Mouse (Mus musculus) T-helper 1 cell (primary cell): ENCODE measurements around the gene Itpkb.

Source experiments
- in situ Hi-C: fragments of 300-600 bp; cut with MboI, MseI; formaldehyde crosslinking; loops from one replicate; pipeline ENCODE4 v1.15.1; 2025; ENCODE audit warnings: high pct_unique_total_duplicates

Itpkb gene

DNA sequence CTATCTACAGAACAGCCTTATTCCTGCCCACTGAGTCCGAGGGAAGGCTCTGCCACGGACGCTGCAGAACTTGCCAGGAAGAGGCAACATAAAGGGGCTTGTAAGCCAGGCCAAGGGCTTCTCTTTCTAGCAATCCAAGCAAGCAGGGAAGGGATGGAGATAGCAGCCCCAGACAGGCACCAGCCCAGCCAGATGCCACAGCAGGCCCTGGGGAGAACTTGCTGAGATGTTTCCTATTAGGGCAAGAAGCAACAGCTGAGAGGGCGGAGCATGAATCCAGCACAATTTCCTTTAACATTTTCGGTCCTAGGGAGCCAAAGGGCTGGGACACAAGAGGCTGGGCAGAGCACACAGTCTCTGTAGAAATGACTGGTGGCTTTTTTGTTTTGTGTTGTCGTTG is 128.0 kb downstream of the Itpkb start:
- in situ Hi-C loops, result loop anchor here (25.0 kb wide), 1 partner anchor 596 kb away; no protein-coding TSS in a partner anchor

DNA sequence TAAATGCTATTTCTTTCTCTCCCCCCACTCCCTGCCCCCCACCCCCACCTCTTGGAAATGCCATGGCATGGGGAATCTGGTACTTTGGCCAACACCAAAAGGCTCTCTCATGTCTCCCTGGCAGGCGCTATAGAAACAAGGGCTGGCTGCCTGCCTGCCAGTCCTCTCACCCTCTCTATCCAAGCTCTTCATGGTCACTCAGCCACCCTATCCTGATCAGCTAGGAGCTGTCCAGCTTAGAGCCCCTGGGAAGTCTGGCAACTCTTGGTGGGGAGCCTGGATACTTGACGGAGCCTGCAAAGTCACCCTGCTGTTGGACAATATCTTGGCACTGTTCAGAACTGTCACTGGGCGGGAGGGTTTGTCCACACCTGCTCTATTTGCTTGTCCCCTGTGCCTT is 128.4 kb downstream of the Itpkb start:
- in situ Hi-C loops, result loop anchor here (25.0 kb wide), 1 partner anchor 596 kb away; no protein-coding TSS in a partner anchor

DNA sequence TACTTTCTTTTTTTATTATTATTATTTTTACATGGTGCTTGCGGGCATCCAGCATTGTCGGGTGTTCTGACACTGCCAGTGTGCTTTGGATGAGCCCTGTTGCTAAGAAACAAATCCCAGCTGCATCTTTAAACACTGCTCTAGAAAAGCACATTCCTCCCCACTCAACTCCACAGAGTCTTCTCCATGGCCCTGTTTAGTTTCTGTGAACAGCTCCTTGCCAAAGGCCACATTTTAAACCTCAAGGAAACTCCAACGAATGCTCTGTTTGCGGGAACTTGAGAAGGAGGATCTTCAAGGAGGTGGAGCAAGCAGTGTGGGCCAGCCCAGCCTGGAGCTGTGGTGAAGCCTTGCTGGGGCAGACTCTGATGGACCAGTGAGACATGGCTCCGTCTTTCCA is 130.4 kb downstream of the Itpkb start:
- in situ Hi-C loops, result loop anchor here (25.0 kb wide), 1 partner anchor 598 kb away; no protein-coding TSS in a partner anchor

DNA sequence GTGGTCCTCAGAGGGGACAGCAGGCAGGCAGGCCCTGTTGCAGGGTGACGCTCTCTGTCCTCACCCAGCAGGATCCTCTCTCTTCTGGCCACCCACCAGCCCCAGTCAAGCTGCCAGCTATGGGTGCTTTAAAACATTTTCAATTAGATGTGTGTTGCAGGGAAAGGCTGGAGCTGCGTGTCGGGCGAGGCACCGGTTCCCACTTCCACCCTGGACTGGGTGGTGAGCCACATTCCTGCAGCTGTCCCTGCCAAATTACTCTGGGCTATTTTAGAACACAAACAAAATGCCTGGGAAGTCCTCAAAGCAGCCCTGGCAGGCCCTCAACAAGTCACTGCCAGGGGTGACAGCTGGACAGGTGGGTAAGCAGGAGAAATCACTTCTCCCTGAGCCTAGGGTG is 132.1 kb downstream of the Itpkb start:
- in situ Hi-C loops, result loop anchor here (25.0 kb wide), 1 partner anchor 600 kb away; no protein-coding TSS in a partner anchor

DNA sequence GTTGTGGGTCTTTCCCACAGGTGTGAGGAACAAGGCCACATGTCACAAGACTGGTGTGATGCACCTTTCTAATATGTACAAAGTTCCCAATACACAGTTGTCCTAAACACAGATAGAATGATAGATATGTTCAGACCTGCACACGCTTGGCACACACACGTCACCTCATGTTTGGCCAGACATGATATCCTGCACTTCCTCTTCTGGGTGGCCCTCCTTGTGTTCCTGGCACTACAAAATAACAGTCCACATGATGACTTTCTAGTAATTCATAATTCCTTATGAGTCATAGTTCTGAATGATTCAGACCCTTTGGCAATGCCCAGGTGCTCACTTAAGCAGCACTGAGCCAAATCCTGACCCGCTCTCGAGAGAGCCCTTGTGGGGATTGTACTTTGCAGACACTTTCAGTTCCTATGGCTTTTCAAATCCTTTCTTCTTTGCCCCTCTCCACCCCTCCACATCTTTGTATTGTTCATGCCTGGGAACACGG is 132.7 kb downstream of the Itpkb start:
- in situ Hi-C loops, result loop anchor here (25.0 kb wide), 1 partner anchor 601 kb away; no protein-coding TSS in a partner anchor

DNA sequence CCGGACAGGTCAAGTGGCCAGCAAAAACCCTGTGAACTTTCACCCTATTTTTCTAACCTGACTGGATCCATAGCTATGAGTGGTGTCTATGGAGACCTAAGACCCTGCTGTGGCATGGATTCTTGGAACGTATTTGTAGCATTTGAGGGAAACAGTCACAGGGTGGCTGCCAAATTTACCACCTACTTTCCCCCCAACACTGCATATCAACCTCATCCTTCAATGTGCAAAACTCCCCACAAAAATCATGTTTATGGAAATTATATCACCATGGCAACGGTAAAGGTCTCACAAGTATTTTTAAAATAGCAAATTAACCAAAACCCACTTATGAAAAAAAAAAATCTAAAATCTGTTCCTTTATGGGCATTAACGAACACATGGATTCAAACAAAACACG is 134.1 kb downstream of the Itpkb start:
- in situ Hi-C loops, result loop anchor here (25.0 kb wide), 1 partner anchor 602 kb away; no protein-coding TSS in a partner anchor

DNA sequence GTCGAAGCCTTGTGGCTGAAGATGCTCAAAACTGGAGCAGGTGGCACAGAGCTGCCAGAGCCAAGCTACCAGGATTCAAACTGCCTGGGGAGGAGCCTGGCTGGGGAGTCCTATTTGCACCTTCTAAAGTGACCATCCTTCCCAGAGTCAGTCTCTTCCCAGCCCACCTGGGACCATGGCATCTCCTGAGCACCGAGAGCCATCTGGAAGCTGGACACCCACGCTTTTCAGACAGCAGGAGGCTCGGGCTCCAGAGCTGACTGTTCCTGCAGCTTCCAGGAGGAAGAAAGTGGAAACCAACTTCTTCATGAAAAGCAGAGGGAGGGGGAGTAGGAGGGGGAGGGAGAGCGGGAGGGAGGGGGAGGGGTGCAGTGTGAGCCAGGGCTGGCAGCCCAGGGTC is 135.3 kb downstream of the Itpkb start:
- in situ Hi-C loops, result loop anchor here (25.0 kb wide), 1 partner anchor 603 kb away; no protein-coding TSS in a partner anchor

DNA sequence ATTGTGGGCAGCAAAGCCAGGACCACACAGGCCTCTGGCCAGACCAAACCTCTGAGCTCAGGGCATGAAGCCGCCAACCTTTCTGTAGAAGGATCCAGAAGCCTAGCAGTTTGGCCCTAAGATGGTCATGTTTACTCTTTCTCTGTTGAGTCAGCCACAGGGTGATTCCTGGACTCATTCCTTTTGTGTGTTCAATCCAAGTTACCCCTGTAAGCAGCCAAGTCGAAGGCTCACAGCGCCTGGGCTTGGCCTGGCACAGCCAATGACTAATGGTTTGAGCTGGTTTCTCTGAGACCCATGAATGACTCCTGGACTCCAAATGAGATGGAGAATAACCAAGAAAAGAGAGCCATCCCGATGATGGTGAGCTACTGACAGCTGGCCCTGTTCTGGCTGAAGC is 137.7 kb downstream of the Itpkb start:
- in situ Hi-C loops, result loop anchor here (25.0 kb wide), 1 partner anchor 606 kb away; no protein-coding TSS in a partner anchor

DNA sequence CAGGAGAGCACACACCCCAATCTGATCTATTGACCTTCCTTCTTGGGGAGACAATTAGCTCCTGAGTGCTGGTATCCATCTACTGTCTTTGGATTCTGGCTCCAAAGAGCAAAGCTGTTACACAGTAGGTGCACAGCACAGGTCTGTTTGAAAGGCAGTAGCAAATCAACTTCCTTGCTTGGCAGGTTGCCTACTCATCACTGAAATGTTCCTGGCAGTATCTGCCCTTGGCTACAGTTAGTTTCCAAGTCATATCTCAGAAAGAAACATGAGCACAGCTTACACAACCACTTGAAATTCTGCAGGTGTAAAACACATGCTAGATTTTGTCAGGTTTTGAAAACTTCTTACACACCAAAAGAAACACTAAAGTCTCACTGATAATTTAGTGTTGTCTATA is 143.3 kb downstream of the Itpkb start:
- in situ Hi-C loops, result loop anchor here (25.0 kb wide), 1 partner anchor 611 kb away; no protein-coding TSS in a partner anchor
